Mouse (Mus musculus): ENCODE results near the gene Polr2h. TPM values are rescaled to one million over a fixed set of nuclear protein-coding genes. Genes with fewer than 3 reads are reported as not detected.

Polr2h gene
- polyA plus RNA-seq, 1 experiment from 2014 or later, result 105 TPM

GRCm38 (mm10) chr16:20712190-20712589, 5.3 kb upstream of the Polr2h start:
- H3K27ac ChIP-seq, result no peak overlapping the region
- peaks cover 9% of the 10 kb centered on the region for H3K4me1 ChIP-seq (replicated peaks; ENCODE audit: insufficient read depth, low read length)
- no peak overlapping the region for H3K4me3 ChIP-seq (replicated peaks; ENCODE audit: low read depth, low read length)
- no peak for ATAC-seq (replicated peaks; ENCODE audit: low FRiP score, low read depth)
- peaks cover 17% of the 10 kb centered on the region; the same call in 1 of the 2 replicates for H3K36me3 ChIP-seq (ENCODE audit: insufficient read depth, low read length)
- H3K9ac ChIP-seq (ENCODE audit: low read depth, low read length), result no peak overlapping the region
- no peaks in the 10 kb centered on the region for H3K9me3 ChIP-seq (replicated peaks; ENCODE audit: low read length)
- 77% methylated on average over 9 of the region's 9 CpGs for WGBS
- no peak overlapping the region for H3K4me2 ChIP-seq (ENCODE audit: low read length)
- no peak for TF ChIP-seq CTCF (IDR thresholded peaks at IDR 0.05; ENCODE audit: low read depth)
- no peaks in the 10 kb centered on the region for H3K27me3 ChIP-seq (ENCODE audit: insufficient read depth, low read length)
- DNase-seq (ENCODE audit: low spot score), result no peak

GRCm38 (mm10) chr16:20712889-20713288, 4.6 kb upstream of the Polr2h start:
- Histone ChIP-seq H3K27ac (no peak overlapping the region), H3K4me3 (replicated peaks; ENCODE audit: low read depth, low read length) (no peak overlapping the region), H3K9me3 (replicated peaks; ENCODE audit: low read length) (no peaks in the 10 kb centered on the region), H3K27me3 (ENCODE audit: insufficient read depth, low read length) (no peaks in the 10 kb centered on the region), H3K36me3 (ENCODE audit: insufficient read depth, low read length) (peaks cover 15% of the 10 kb centered on the region; the same call in 1 of the 2 replicates), H3K4me2 (ENCODE audit: low read length) (no peak overlapping the region), H3K4me1 (replicated peaks; ENCODE audit: insufficient read depth, low read length) (peaks cover 9% of the 10 kb centered on the region), H3K9ac (ENCODE audit: low read depth, low read length) (no peak overlapping the region)
- no peak for TF ChIP-seq CTCF (IDR thresholded peaks at IDR 0.05; ENCODE audit: low read depth)
- 92% methylated on average over 7 of the region's 7 CpGs for WGBS
- ATAC-seq (replicated peaks; ENCODE audit: low FRiP score, low read depth) (no peak), DNase-seq (ENCODE audit: low spot score) (no peak)

GRCm38 (mm10) chr16:20714307-20715080, 3.0 kb upstream of the Polr2h start:
- peak overlapping the region; percentile 35; the same call in 1 of the 2 replicates for H3K9ac ChIP-seq (ENCODE audit: low read depth, low read length)
- ATAC-seq (replicated peaks; ENCODE audit: low FRiP score, low read depth), result no peak
- no peak overlapping the region for H3K27ac ChIP-seq
- H3K4me2 ChIP-seq (ENCODE audit: low read length), result peak overlapping the region; percentile 92
- H3K36me3 ChIP-seq (ENCODE audit: insufficient read depth, low read length), result 0 out of 2 replicates have a peak, but pooled peaks cover 13% of the 10 kb centered on the region
- H3K4me3 ChIP-seq (replicated peaks; ENCODE audit: low read depth, low read length), result 0 out of 2 replicates have a peak overlapping the region, but pooled peaks have one; percentile 55
- H3K9me3 ChIP-seq (replicated peaks; ENCODE audit: low read length), result no peaks in the 10 kb centered on the region
- peaks cover 15% of the 10 kb centered on the region for H3K4me1 ChIP-seq (replicated peaks; ENCODE audit: insufficient read depth, low read length)
- 40% methylated on average over 11 of the region's 11 CpGs for WGBS
- H3K27me3 ChIP-seq (ENCODE audit: insufficient read depth, low read length), result no peaks in the 10 kb centered on the region
- no peak for DNase-seq (ENCODE audit: low spot score)
- TF ChIP-seq CTCF (IDR thresholded peaks at IDR 0.05; ENCODE audit: low read depth), result no peak

GRCm38 (mm10) chr16:20715161-20715560, 2.3 kb upstream of the Polr2h start:
- Histone ChIP-seq H3K9me3 (replicated peaks; ENCODE audit: low read length) (no peaks in the 10 kb centered on the region), H3K27ac (no peak overlapping the region), H3K36me3 (ENCODE audit: insufficient read depth, low read length) (0 out of 2 replicates have a peak, but pooled peaks cover 18% of the 10 kb centered on the region), H3K9ac (ENCODE audit: low read depth, low read length) (peak overlapping the region; percentile 71), H3K27me3 (ENCODE audit: insufficient read depth, low read length) (no peaks in the 10 kb centered on the region), H3K4me1 (replicated peaks; ENCODE audit: insufficient read depth, low read length) (peaks cover 15% of the 10 kb centered on the region), H3K4me3 (replicated peaks; ENCODE audit: low read depth, low read length) (peak overlapping the region; percentile 55), H3K4me2 (ENCODE audit: low read length) (peak overlapping the region; percentile 92)
- TF ChIP-seq CTCF (IDR thresholded peaks at IDR 0.05; ENCODE audit: low read depth), result no peak
- WGBS, result 44% methylated on average over 2 of the region's 2 CpGs
- DNase-seq (ENCODE audit: low spot score) (no peak), ATAC-seq (replicated peaks; ENCODE audit: low FRiP score, low read depth) (no peak)

GRCm38 (mm10) chr16:20715566-20715965, 1.9 kb upstream of the Polr2h start:
- Histone ChIP-seq H3K27me3 (ENCODE audit: insufficient read depth, low read length) (no peaks in the 10 kb centered on the region), H3K36me3 (ENCODE audit: insufficient read depth, low read length) (0 out of 2 replicates have a peak, but pooled peaks cover 18% of the 10 kb centered on the region), H3K27ac (peak overlapping the region; percentile 97), H3K4me3 (replicated peaks; ENCODE audit: low read depth, low read length) (peak overlapping the region; percentile 55), H3K4me1 (replicated peaks; ENCODE audit: insufficient read depth, low read length) (peaks cover 15% of the 10 kb centered on the region), H3K9me3 (replicated peaks; ENCODE audit: low read length) (no peaks in the 10 kb centered on the region), H3K4me2 (ENCODE audit: low read length) (peak overlapping the region; percentile 92), H3K9ac (ENCODE audit: low read depth, low read length) (peak overlapping the region; percentile 71)
- WGBS, result under 1% methylated on average over 12 of the region's 12 CpGs
- no peak for ATAC-seq (replicated peaks; ENCODE audit: low FRiP score, low read depth)
- no peak for DNase-seq (ENCODE audit: low spot score)
- TF ChIP-seq CTCF (IDR thresholded peaks at IDR 0.05; ENCODE audit: low read depth), result no peak

- Histone ChIP-seq H3K27ac (peak overlapping the region; percentile 97), H3K9me3 (replicated peaks; ENCODE audit: low read length) (no peaks in the 10 kb centered on the region), H3K9ac (ENCODE audit: low read depth, low read length) (peak overlapping the region; percentile 71), H3K4me2 (ENCODE audit: low read length) (peak overlapping the region; percentile 92), H3K36me3 (ENCODE audit: insufficient read depth, low read length) (peaks cover 20% of the 10 kb centered on the region; the same call in 1 of the 2 replicates), H3K4me1 (replicated peaks; ENCODE audit: insufficient read depth, low read length) (peaks cover 15% of the 10 kb centered on the region), H3K27me3 (ENCODE audit: insufficient read depth, low read length) (no peaks in the 10 kb centered on the region), H3K4me3 (replicated peaks; ENCODE audit: low read depth, low read length) (peak overlapping the region; percentile 55)
- peak; percentile 93 for DNase-seq (ENCODE audit: low spot score)
- TF ChIP-seq CTCF (IDR thresholded peaks at IDR 0.05; ENCODE audit: low read depth), result peak; percentile 53
- WGBS, result under 1% methylated on average over 63 of the region's 68 CpGs
- peak; percentile 61 for ATAC-seq (replicated peaks; ENCODE audit: low FRiP score, low read depth)
These were observed 1.3 kb upstream of the Polr2h start for GRCm38 (mm10) chr16:20715976-20716840.

Measured in kidney, postnatal 0 days (tissue).